Mouse (Mus musculus) gastrocnemius, postnatal 10 days (tissue): ENCODE data around the gene Taok3. TPM values are rescaled to one million over a fixed set of nuclear protein-coding genes. Genes with fewer than 3 reads are reported as not detected.

Experiments used
- DNase-seq: peaks from one replicate; pipeline ENCODE4 v3.0.0; 2021; ENCODE audit warnings: mixed read lengths
- total RNA-seq, 2 experiments: library from RNA; stranded (reverse); gene quantifications; 2 replicates each; pipeline ENCODE4 v1.2.3; 2021

Gene Taok3
- total RNA-seq, 2 experiments from 2014 or later = 6.1 to 11.1 TPM

DNA sequence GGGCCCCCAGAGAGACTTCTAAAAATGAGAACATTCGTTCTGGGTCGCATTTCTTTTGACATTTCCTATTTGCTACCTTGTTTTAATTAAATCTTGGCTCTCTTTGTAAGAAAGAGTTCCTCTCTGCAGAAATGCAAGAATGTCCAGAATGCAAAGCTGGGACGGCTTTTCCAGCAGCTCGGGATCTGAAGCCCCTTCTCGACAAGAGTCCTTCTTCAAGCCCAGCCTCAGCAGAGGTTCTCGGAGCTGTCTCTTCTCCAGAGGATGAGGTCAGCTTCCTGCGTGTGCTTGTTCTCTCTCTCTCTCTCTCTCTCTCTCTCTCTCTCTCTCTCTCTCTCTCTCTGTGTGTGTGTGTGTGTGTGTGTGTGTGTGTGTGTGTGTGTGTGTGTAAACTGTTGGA lies 2.2 kb upstream of the Taok3 start:
- no peak for DNase-seq

GRCm38 (mm10) chr5:117118220-117118619 lies 1.7 kb upstream of the Taok3 start:
- DNase-seq = no peak

GRCm38 (mm10) chr5:117118850-117119249 lies 1.1 kb upstream of the Taok3 start:
- no peak for DNase-seq

DNA sequence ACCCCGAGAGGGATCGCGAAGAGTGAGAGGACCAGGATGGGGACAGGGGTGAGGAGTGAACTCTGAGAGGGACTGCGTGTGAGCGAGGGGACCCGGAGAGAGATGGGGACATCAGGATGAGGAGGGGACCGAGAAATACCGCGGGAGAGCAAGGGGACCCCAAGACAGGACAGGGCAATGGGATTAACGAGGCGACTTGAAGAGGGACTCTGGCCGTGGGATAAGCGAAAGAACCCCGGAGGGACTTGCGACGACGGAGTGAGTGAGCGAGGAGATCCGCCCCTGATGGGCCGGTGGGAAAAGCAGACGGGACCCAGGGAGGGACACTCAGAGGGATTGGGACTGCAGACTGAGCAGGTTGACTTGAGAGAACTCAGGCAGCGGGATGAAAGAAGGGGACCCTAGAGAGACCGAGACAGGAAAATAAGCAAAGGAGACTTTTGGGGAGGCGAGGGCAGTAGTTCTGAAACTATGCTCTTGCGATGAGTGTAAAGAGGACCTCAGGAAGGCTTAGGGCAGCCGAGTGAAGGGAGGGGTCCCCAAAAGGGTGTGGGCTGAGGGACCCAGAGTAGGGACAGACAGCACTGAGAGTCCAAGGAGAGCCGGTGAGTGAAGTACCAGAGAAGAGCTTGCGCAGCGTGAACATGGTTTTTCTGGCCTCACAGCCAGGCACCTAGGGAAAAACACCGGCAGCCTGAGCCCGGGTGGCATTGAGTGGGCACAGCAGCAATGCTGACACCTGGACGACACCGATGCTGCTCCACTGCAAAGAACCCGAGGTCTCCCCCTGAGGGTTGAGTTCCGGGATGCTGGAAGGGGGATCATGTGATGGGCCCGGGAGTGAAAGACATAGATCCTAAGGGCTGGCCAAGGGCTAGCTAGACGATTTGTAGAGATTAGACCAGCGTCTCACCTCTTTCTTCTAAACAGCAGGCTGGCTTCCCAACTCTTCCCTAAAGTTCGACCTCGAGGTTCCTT lies 849 bp downstream of the Taok3 start:
- no peak for DNase-seq

DNA sequence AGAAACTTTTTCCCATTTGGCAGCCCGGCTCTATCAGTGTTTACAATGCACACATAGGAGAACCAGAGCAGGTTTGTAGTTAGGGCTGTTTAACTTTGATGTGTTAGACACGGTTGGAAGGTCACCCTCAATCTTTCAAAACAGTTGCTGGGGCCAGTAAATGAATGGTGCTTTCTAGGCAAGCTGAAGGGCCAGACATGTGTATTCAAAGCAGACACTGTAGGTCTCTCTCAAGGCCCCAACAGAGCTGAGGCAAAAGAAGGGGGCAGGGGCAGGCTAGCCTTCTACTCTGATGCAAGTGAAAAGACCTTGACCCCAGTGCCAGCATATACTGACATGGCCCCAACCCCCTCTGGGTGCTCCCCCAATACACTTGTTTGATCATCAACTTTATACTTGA lies 1.7 kb downstream of the Taok3 start:
- DNase-seq = no peak

DNA sequence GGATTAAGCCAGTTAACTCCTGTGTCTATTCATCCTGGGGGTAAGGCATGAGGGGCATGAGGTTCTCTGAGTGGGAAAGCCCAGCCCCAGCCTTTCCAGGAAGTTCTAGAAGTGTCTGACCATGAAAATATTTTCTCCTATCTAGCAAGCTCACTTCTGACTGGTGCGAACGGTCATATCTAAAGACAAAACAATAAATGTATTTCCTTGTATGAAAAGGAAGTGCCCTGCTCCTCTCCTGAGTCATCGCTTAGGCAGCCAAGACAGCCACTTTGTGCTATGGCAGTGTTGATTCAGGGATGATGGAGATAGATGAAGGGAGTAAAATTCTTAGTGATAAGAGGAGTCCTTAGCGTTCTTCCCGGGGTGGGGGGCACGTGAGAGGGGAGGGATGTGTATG lies 3.2 kb downstream of the Taok3 start:
- DNase-seq = no peak

DNA sequence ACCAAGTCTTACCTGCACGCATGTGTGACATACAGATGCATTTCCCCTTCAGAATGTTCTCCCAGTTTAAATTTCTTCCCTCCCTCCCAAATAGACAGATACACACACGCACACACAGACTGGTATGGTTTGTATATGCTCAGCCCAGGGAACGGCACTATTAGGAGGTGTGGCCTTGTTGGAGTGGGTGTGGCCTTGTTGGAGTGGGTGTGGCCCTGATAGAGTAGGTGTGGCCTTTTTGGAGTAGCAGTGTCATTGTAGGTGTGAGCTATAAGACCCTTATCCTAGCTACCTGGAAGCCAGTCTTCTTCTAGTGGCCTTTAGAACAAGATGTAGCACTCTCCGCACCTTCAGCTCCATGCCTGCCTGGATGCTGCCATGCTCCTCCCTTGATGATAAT lies 3.9 kb downstream of the Taok3 start:
- DNase-seq = no peak

DNA sequence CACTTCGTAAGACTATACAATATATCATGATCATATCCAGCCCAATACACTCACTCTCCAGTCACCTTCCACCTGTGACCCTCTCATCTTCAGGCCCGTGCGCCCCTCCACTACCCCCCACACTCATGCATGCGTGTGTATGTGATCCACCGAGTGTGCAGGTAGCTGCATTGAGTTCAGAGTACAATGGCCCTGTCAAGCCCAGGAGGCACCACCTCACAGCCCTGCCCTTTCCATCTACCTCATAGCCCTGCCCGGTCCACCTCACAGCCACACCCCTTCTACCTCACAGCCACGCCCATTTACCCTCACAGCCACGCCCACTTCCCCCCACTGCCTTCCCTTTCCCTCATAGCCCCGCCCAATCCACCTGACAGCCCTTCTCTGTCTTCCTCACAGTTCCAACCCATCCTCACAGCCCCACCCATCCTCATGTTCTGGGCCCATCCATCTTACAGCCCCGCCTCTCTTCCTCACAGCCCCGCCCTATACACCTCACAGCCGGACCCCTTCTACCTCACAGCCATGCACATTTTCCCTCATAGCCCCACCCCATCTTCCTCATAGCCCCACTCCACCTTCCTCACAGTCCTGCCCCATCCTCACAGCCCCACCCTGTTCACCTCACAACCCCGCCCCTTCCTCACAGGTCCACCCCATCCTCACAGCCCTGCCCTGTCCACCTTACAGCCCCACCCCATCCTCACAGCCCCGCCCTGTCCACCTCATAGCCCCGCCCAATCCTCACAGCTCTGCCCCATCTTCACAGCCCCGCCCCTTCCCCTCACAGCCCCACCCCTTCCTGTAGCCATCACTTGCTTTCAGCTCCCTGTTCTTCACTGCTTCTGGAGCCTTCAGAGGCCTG lies 5.8 kb downstream of the Taok3 start:
- DNase-seq = no peak

DNA sequence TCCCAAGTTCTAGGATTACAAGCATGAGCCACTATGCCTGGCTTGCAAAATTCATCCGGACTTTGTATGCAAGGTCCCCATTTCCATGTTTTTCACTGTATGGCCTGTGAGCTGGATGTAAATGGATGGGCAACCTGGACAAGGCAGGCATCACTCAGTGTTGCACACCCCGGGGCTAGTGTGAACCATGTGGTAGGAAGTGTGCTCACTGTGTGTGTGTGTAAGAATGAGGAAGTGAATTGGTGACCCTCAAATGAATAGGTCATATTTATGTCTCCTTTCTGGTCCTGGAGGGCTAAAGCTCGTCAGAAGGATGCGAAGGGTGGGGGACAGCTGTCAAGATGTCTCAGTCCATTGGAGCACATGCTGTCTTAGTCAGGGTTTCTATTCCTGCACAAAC lies 7.1 kb downstream of the Taok3 start:
- DNase-seq = no peak

GRCm38 (mm10) chr5:117130726-117131125 lies 10.8 kb downstream of the Taok3 start:
- DNase-seq = no peak

DNA sequence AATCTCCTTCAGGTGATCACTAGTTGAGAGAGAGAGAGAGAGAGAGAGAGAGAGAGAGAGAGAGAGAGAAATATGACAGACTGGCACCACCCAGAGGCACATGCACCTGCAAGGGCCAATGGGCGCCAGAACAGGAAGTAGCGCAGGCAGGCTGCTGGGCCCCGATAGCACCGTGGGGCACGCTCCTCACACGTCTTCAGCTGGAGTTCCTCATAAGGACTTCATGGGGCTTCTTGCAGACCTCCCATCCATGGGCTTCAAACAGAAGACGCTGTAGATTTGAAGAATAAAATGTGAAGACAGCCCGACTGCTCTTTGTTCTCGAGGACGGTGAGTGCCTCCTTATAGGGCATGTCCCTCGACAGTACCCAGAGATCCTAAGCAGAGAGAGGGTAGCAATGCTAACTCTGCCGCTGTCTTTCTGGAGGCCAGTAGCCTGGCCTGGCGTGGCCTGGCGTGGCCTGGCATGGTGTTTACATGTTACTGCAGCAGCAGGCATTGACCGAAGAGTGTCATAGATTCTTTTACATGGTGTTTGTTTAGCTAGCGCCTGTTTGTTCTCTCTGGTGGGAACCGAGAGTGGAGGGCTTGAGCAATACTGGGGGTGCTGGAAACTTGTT lies 13.6 kb downstream of the Taok3 start:
- no peak for DNase-seq

DNA sequence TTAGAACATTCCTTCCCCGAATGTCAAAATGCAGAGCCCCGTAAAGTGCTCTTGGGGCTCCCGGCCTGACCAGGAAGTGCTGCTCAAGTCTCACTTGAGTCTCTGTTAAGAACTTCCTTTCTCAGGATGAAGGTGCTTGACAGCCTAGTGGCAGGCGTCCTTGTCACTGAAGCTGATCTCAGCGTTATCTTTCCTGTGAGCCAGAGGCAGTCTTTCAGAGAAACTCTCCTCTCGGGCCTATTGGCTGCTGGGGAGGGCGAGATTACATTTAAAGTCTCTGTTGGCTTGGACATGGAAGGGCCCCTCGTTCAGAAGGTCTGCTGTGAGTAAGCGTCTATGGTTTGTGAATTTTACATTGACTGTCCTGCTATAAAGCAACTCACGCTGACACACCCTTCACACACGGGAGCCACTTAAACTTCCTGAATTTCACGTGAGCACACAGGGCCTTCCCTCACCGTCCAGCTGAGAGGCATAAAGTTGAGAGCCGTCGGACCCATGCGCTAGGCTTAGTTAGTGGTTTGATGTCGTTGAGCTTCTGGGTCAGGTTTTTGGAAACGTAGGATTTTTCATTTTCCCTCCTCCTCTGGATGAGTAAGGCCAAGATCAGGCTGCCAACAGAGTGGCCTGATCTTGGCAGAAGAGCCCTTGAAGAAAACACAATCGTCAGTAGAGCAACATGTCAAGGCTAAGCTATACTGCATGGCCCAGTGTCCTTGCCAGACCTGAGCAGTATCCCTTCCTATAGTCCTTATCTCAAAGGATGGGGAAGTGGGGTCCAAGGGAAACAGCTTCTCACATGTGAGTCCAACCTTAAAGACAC lies 14.3 kb downstream of the Taok3 start:
- DNase-seq = no peak

DNA sequence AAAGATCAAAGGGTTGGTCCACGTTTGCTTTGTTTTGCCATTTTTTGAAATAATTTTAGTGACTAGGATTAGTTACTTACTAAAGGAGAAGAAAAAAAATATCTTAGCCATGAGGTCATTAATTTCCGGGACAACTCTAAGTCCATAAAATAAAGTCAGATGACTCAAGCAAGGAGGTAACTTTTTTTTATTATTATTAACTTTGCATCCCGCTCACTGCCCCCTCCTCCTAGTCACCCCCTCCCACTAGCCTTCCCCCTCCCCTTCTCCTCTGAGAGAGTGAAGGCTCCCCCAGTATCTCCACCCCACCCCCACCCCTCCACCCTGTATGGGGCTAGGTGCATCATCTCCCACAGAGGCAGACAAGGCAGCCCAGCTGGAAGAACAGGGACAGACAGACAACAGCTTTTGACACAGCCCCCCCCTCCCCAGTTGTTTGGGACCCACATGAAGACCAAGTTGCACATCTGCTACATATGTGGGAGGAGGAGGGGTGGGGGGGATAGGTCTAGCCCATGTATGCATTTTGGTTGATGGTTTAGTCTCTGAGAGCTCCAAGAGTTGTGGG lies 15.0 kb downstream of the Taok3 start:
- no peak for DNase-seq

DNA sequence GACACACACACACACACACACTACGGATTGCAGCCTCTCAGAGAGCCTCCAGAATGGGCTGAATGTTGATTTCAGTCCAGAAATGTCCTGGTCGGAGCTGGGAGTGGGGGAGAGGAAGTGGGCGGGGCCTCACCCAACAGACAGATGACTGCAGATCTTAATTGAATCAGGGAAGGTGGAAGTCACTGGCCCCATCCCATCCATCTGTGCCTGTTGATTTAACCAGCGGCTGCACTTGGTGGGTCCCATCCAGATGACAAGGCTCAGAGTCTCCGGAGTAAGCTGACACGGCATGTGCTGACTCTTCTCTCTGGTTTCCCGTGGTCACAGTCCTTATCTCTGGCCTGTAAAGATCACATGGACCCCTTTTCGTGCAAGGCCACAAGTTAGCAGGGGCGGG lies 15.9 kb downstream of the Taok3 start:
- DNase-seq = no peak

DNA sequence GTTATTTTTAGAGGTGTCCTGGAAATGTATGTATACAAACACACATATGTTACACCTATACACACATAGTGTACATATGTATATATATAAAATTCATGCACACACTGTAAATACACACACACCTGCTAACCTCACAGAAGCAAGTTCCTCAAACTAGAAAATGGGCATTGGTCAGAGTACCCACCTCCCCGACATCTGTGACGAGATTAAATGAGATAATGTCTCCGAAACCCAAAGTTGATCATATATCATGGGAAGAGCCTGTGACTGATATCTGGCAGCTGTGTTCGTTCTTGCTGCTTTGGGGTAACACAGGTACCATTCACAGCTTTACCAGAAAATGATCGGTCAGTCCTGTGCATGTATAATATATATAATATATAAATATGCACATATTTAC lies 16.6 kb downstream of the Taok3 start:
- no peak for DNase-seq

GRCm38 (mm10) chr5:117137011-117137410 lies 17.1 kb downstream of the Taok3 start:
- no peak for DNase-seq

GRCm38 (mm10) chr5:117137594-117137993 lies 17.7 kb downstream of the Taok3 start:
- DNase-seq = no peak

- DNase-seq = no peak
These were observed 18.5 kb downstream of the Taok3 start for GRCm38 (mm10) chr5:117138295-117138988.

DNA sequence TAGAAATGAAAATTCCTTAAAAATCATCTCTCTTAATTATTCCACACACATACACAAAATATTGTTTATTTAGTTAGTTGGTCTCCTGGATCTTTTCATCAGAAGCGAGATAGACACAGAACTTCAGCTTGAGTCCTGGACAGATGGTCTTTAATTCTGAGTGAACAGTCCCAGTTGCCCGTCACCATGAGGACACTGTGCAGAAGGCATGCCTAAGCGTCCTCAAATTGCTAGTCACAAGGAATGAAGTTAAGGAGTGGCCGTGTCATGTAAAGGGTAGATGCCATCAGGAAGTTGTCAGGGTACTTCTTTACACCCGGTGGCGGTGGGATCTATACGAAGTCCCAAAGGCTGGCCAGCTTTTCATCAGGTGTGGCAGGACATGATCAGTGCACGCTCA lies 19.9 kb downstream of the Taok3 start:
- no peak for DNase-seq

- no peak for DNase-seq
These were observed 20.4 kb downstream of the Taok3 start for GRCm38 (mm10) chr5:117140374-117140773.

GRCm38 (mm10) chr5:117143721-117144135 lies 23.8 kb downstream of the Taok3 start:
- DNase-seq = no peak
